Mouse (Mus musculus) kidney, embryonic 14.5 days (tissue): ENCODE data around the gene Lrrc51. TPM values are rescaled to one million over a fixed set of nuclear protein-coding genes. Genes with fewer than 3 reads are reported as not detected.
"Not testable (repeated sequence)": the region's sequence is repeated elsewhere in the genome, so short reads cannot be mapped to it uniquely, and the experiment has no call there.

Experiments
- ATAC-seq: fragments of 200-750 bp; cut with Nextera tagmentation; 2 replicates; pipeline ENCODE4 v1.8.0; 2017; ENCODE audit warnings: moderate number of reproducible peaks, mild to moderate bottlenecking, moderate TSS enrichment, moderate library complexity; ENCODE audit not compliant: low FRiP score, low TSS enrichment
- H3K27ac ChIP-seq: fragments of 300-500 bp; sonication (generic); 2 replicates; pipeline ENCODE4 v1.5.1; 2014; ENCODE audit warnings: low read depth, mild to moderate bottlenecking, low read length, moderate library complexity, mixed read lengths
- H3K27me3 ChIP-seq: fragments of 300-500 bp; sonication (generic); 2 replicates; pipeline ENCODE4 v1.6.1; 2014; ENCODE audit warnings: mild to moderate bottlenecking, low read length; ENCODE audit not compliant: control insufficient read depth, insufficient read depth
- H3K36me3 ChIP-seq: fragments of 300-500 bp; sonication (generic); 2 replicates; pipeline ENCODE4 v1.6.1; 2014; ENCODE audit warnings: low read length, mixed read lengths; ENCODE audit not compliant: control insufficient read depth, insufficient read depth
- H3K4me1 ChIP-seq: fragments of 300-500 bp; sonication (generic); 2 replicates; pipeline ENCODE4 v1.6.1; 2014; ENCODE audit warnings: low read length, mixed read lengths; ENCODE audit not compliant: control insufficient read depth, insufficient read depth
- H3K4me2 ChIP-seq: fragments of 300-500 bp; sonication (generic); replicated peaks from 2 replicates; pipeline ENCODE4 v1.6.1; 2014; ENCODE audit warnings: low read depth, mild to moderate bottlenecking, low read length
- H3K4me3 ChIP-seq: fragments of 300-500 bp; sonication (generic); 2 replicates; pipeline ENCODE4 v1.5.1; 2014; ENCODE audit warnings: mild to moderate bottlenecking, low read length
- H3K9ac ChIP-seq: fragments of 300-500 bp; sonication (generic); 2 replicates; pipeline ENCODE4 v1.6.1; 2014; ENCODE audit warnings: low read depth, mild to moderate bottlenecking, low read length, moderate library complexity
- H3K9me3 ChIP-seq: fragments of 300-500 bp; sonication (generic); 2 replicates; pipeline ENCODE4 v1.6.1; 2016; ENCODE audit warnings: low read length; ENCODE audit not compliant: control insufficient read depth
- WGBS: fragments of 180-500 bp; shearing (Covaris S2); extraction: QIAGEN DNeasy Blood & Tissue Kit; methylation state at CpG from one replicate; pipeline ENCODE4 v1.1.7; 2014; 5-methylcytosine and 5-hydroxymethylcytosine counted together
- polyA plus RNA-seq: library from polyadenylated mRNA; unstranded; fragments of >200 nt; fragmentation: Nextera tagmentation; extraction: Ambion mirVana; gene quantifications from 2 replicates; pipeline ENCODE4 v1.2.1, GENCODE M21; 2014

Gene Lrrc51
- polyA plus RNA-seq, 1 experiment from 2014 or later = 10.0 TPM

- Histone ChIP-seq H3K36me3 (no peaks in the 10 kb centered on the region), H3K9ac (no peak overlapping the region), H3K9me3 (no peaks in the 10 kb centered on the region), H3K4me3 (no peak overlapping the region), H3K4me1 (no peaks in the 10 kb centered on the region), H3K4me2 (no peak overlapping the region), H3K27ac (no peak overlapping the region), H3K27me3 (no peaks in the 10 kb centered on the region)
- no peak for ATAC-seq
- WGBS = 91% methylated on average over 2 of the region's 2 CpGs
These were observed 20.5 kb upstream of the Lrrc51 start for GRCm38 (mm10) chr7:101954163-101954562.

GRCm38 (mm10) chr7:101952098-101952497 lies 18.4 kb upstream of the Lrrc51 start:
- no peak overlapping the region for H3K4me2 ChIP-seq
- peak overlapping the region; percentile 17; the same call in 1 of the 2 replicates for H3K27ac ChIP-seq
- ATAC-seq = no peak
- H3K27me3 ChIP-seq = no peaks in the 10 kb centered on the region
- no peak overlapping the region for H3K4me3 ChIP-seq
- H3K36me3 ChIP-seq = no peaks in the 10 kb centered on the region
- 54% methylated on average over 2 of the region's 2 CpGs for WGBS
- H3K9me3 ChIP-seq = no peaks in the 10 kb centered on the region
- H3K4me1 ChIP-seq = no peaks in the 10 kb centered on the region
- no peak overlapping the region for H3K9ac ChIP-seq

- Histone ChIP-seq H3K4me2 (no peak overlapping the region), H3K9me3 (no peaks in the 10 kb centered on the region), H3K27ac (no peak overlapping the region; the same call in 1 of the 2 replicates), H3K4me1 (no peaks in the 10 kb centered on the region), H3K27me3 (no peaks in the 10 kb centered on the region), H3K9ac (no peak overlapping the region), H3K36me3 (no peaks in the 10 kb centered on the region), H3K4me3 (no peak overlapping the region)
- WGBS = 81% methylated on average over 1 of the region's 1 CpGs
- ATAC-seq = no peak
These were observed 18.0 kb upstream of the Lrrc51 start for GRCm38 (mm10) chr7:101951648-101952047.

GRCm38 (mm10) chr7:101949008-101949407 lies 15.3 kb upstream of the Lrrc51 start:
- H3K4me1 ChIP-seq, ATAC-seq, H3K9ac ChIP-seq, H3K9me3 ChIP-seq, H3K4me2 ChIP-seq, H3K36me3 ChIP-seq, H3K4me3 ChIP-seq, H3K27ac ChIP-seq, H3K27me3 ChIP-seq: not testable (repeated sequence)
- 94% methylated on average over 5 of the region's 5 CpGs for WGBS

- Histone ChIP-seq H3K4me3 (no peak overlapping the region), H3K9me3 (no peaks in the 10 kb centered on the region), H3K27me3 (no peaks in the 10 kb centered on the region), H3K4me2 (no peak overlapping the region), H3K36me3 (0 out of 2 replicates have a peak, but pooled peaks cover 4% of the 10 kb centered on the region), H3K9ac (no peak overlapping the region), H3K4me1 (peaks cover 7% of the 10 kb centered on the region; the same call in 1 of the 2 replicates), H3K27ac (no peak overlapping the region)
- ATAC-seq = no peak
- 92% methylated on average over 4 of the region's 4 CpGs for WGBS
These were observed 6.1 kb upstream of the Lrrc51 start for GRCm38 (mm10) chr7:101939758-101940157.

GRCm38 (mm10) chr7:101938348-101938747 lies 4.7 kb upstream of the Lrrc51 start:
- WGBS = 86% methylated on average over 2 of the region's 2 CpGs
- Histone ChIP-seq H3K4me1 (peaks cover 10% of the 10 kb centered on the region; the same call in 1 of the 2 replicates), H3K36me3 (0 out of 2 replicates have a peak, but pooled peaks cover 4% of the 10 kb centered on the region), H3K27me3 (no peaks in the 10 kb centered on the region), H3K4me3 (no peak overlapping the region), H3K9me3 (no peaks in the 10 kb centered on the region), H3K27ac (no peak overlapping the region), H3K9ac (no peak overlapping the region), H3K4me2 (no peak overlapping the region)
- ATAC-seq = no peak

- peaks cover 10% of the 10 kb centered on the region; the same call in 1 of the 2 replicates for H3K4me1 ChIP-seq
- H3K9ac ChIP-seq = no peak overlapping the region
- no peak for ATAC-seq
- 96% methylated on average over 4 of the region's 4 CpGs for WGBS
- H3K27ac ChIP-seq = no peak overlapping the region
- no peak overlapping the region for H3K4me3 ChIP-seq
- 0 out of 2 replicates have a peak, but pooled peaks cover 4% of the 10 kb centered on the region for H3K36me3 ChIP-seq
- no peaks in the 10 kb centered on the region for H3K27me3 ChIP-seq
- H3K9me3 ChIP-seq = no peaks in the 10 kb centered on the region
- H3K4me2 ChIP-seq = no peak overlapping the region
These were observed 3.9 kb upstream of the Lrrc51 start for GRCm38 (mm10) chr7:101937569-101937968.

GRCm38 (mm10) chr7:101936996-101937395 lies 3.3 kb upstream of the Lrrc51 start:
- H3K4me3 ChIP-seq = no peak overlapping the region
- ATAC-seq = no peak
- no peak overlapping the region for H3K4me2 ChIP-seq
- H3K9me3 ChIP-seq = no peaks in the 10 kb centered on the region
- 95% methylated on average over 4 of the region's 4 CpGs for WGBS
- H3K9ac ChIP-seq = no peak overlapping the region
- peaks cover 10% of the 10 kb centered on the region; the same call in 1 of the 2 replicates for H3K4me1 ChIP-seq
- H3K27me3 ChIP-seq = no peaks in the 10 kb centered on the region
- 0 out of 2 replicates have a peak, but pooled peaks cover 4% of the 10 kb centered on the region for H3K36me3 ChIP-seq
- no peak overlapping the region for H3K27ac ChIP-seq

GRCm38 (mm10) chr7:101935957-101936356 lies 2.3 kb upstream of the Lrrc51 start:
- H3K36me3 ChIP-seq = 0 out of 2 replicates have a peak, but pooled peaks cover 4% of the 10 kb centered on the region
- 95% methylated on average over 4 of the region's 4 CpGs for WGBS
- no peaks in the 10 kb centered on the region for H3K9me3 ChIP-seq
- H3K4me1 ChIP-seq = peaks cover 10% of the 10 kb centered on the region; the same call in 1 of the 2 replicates
- no peak overlapping the region for H3K9ac ChIP-seq
- no peak overlapping the region for H3K27ac ChIP-seq
- no peak overlapping the region for H3K4me3 ChIP-seq
- no peak overlapping the region for H3K4me2 ChIP-seq
- H3K27me3 ChIP-seq = no peaks in the 10 kb centered on the region
- no peak for ATAC-seq
